Mouse (Mus musculus) liver, adult 2 months (tissue): ENCODE measurements around the gene Gm21887.
"Not testable (repeated sequence)": the region's sequence is repeated elsewhere in the genome, so short reads cannot be mapped to it uniquely, and the experiment has no call there.

Experiments used
- CTCF ChIP-seq: fragments of 200-500 bp; IDR thresholded peaks from 2 replicates; pipeline ENCODE4 v1.5.1; 2011; ENCODE audit warnings: low read depth, low read length, control low read depth
- POLR2A ChIP-seq: fragments of 200-500 bp; IDR thresholded peaks from 2 replicates; pipeline ENCODE4 v1.6.1; 2011; ENCODE audit warnings: low read length, control low read depth; ENCODE audit not compliant: insufficient read depth; ENCODE audit errors: extremely low read depth

DNA sequence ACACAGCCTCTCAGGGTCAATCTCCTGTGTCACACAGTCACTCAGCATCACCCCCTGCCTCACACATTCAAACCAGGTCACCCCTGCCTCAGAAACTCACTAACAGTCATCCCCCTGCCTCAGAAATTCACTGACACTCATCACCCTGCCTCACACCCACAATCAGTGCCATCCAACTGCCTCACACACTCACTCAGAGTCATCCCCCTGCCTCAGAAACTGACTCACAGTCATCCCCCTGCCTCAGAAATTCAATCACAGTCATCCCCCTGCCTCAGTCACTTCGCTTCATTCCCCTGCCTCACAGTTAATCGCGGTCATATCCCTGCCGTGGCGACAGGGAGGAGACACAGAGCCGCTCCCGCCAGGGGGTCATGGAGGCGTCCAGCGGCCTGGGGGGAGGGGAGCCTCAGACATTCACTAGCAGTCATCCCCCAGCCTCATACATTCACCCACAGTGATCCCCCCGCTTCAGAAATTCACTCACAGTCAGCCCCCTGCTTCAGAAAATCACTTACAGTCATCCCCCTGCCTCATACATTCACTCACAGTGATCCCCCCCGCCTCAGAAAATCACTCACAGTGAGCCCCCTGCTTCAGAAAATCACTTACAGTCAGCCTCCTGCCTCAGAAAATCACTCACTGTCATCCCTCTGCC lies 10.1 kb upstream of the Gm21887 start:
- not testable (repeated sequence) for TF ChIP-seq CTCF, POLR2A
